Mouse (Mus musculus): Measurements from ENCODE around the gene Reep6. TPM values are rescaled to one million over a fixed set of nuclear protein-coding genes. Genes with fewer than 3 reads are reported as not detected.
A peak's percentile ranks its signal among the peaks of the same experiment; 100 is the strongest.

Gene Reep6
- not detected for polyA plus RNA-seq (2017; shearing (Covaris generic))

DNA sequence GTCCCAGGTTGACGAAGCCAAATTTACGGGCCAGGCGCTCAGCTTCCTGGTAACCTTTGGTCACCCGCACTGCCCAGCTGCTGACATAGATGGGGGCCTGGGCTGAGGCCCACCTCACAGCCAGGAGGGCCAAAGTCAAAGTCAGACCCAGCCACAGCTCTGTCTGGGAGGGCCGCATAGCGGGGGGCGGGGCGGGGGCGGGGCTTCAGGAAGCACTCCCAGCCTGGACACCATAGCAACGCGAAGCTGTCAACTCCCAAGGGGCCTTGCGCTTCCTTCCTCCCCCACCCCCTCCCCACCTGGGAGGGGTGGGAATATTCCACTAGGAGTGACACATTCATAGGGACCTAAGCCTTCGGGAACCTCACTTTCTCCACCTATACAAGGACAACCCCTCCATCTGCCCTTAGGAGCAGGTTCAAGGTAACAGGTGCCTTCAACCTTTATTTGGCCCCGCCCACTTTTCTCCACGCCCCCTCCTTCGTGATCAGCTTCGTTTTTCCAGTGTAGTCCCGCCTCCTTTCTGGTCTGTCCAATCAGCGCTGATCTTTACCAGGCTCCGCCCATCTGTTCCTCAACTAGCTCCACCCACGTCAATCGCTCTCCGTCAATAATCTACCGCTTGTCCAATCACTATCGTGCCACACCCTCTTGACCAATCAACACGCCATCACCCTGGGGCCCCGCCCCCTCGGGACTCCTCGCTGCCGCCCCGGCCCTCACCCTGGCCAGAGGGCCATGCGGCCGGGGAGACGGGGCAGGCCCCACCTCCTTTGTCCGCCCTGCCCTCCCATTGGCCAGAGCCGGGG is at the start of gene Reep6, which contains the start of gene Pcsk4:
TSS of gene Reep6 (plus strand) at position 681 of the 809 bp plus-strand sequence.
TSS of gene Pcsk4 (minus strand) at position 226 of the 809 bp plus-strand sequence.
- ATAC-seq, result peak; percentile 80

DNA sequence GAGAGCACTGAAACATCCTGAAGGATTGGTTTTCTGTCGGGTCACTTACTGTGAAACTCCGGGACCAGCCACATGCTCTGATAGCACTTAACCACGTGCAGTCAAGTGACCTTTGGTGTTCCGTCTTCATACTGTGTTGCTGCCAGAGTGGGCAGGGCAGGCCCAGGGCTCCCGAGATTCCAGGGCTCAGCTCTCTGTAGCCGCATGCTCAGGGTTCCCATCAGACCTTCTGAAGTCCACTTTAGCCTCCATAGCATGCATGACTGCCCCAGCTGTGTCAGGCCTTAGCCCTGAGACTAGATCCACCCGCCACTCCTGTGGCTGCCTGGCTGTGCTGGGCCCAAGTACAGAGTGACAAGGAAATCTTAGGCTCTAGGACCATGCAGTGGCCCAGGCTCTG is 48.4 kb upstream of the Reep6 start:
- no peak for ATAC-seq

DNA sequence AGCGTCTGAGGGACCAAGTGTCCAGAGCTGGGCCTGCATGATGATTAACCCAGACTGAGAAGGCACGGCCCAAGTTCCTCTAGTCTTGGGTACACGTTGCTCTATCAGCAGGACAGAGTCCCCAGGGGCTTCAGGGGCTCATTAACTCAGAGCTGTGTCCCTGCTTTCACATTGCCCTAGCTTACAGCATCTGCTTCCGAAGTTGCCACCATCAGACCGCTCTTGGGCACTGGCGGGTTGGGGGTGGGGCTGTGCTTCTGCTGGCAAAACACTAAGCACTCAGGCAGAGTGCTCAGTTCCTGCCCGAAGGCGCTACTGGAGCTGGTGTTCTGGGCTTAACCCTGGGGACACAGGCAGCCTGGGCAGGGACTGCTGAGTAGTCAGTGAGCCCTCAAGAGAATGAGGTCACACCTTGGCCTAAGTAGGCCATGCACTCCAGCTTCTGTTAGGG is 47.8 kb upstream of the Reep6 start:
- ATAC-seq, result no peak

- no peak for ATAC-seq
Observed at GRCm38 (mm10) chr10:80282481-80283441, 47.0 kb upstream of the Reep6 start.

- no peak for ATAC-seq
Observed at GRCm38 (mm10) chr10:80285222-80286070, 44.3 kb upstream of the Reep6 start.

GRCm38 (mm10) chr10:80288097-80288496 is 41.7 kb upstream of the Reep6 start:
- no peak for ATAC-seq

- no peak for ATAC-seq
Observed at GRCm38 (mm10) chr10:80288657-80289056, 41.1 kb upstream of the Reep6 start.

- peak; percentile 85 for ATAC-seq
Observed at GRCm38 (mm10) chr10:80292251-80293146, 37.3 kb upstream of the Reep6 start, which contains the start of gene Rps15. Gene Rps15 (plus strand): TSS chr10:80292453.

DNA sequence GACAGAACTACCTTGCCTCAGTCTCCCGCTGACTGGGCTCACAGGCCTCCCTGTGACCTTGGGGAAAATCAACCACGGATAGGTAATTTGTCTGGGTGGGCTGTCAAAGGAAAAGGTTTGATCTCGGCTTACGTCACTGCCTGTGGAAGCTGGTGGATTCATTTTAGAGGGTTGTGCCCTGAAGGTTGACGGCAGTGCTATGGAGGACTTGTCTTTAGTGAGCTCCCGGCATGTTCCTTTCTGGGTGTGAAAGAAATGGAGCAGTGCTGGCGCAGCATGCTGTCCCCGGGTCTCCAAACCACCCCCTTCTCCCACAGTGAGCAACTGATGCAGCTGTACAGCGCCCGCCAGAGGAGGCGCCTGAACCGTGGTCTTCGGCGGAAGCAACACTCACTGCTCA is 36.4 kb upstream of the Reep6 start:
- ATAC-seq, result no peak

GRCm38 (mm10) chr10:80294311-80294710 is 35.4 kb upstream of the Reep6 start:
- ATAC-seq, result no peak

- no peak for ATAC-seq
Observed at GRCm38 (mm10) chr10:80294788-80295303, 34.9 kb upstream of the Reep6 start.

- ATAC-seq, result peak; percentile 40
Observed at GRCm38 (mm10) chr10:80295618-80296425, 33.9 kb upstream of the Reep6 start, which contains the start of gene Apc2. Gene Apc2 (plus strand): TSS chr10:80295977.

DNA sequence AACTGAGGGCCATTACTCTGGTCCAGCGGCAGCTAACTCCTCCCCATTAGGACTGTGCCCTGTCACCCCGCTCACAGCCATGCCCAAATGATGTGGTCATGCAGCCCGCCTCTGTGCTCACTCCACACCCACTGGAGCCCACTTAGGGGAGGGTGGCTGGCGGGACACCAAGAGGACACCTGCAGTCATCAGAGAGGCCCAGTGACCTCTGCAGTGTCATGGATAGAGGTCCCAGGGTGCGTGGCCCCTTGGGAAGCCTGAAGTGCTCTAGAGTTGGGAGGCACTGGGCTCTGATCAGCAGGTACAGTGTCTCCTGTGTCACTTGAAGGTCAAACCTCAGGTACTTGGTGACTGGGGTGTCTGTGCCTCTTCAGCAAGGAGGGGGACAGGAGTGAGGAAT is 32.9 kb upstream of the Reep6 start:
- no peak for ATAC-seq

DNA sequence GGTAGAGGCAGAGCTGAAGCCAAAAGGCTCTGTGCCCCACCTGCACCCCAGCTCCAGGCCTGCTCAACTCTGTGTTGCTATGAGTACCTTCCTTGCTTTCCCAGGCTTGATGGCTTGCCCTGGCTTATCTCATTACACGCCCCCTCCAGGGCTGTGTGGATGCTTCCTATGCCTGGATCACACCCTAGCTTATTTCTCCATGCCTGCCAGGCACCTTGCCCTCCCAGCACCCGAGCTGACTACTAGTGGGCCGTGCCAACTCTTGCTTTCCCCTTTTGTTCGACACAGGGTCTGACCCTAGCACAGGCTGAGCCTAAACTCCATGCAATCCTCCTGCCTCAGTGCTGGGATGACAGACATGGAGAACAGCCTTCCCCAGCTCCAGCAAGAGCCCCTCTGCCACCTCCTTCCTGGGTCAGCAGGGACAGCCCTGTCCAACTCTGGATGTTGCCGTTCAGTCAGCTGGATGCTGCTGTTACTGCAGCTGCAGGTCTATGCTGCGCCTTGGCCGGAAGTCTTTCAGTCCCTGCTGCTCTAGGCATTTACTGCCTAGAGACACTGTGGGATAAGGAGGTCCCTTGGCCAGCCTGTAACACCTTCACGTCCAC is 32.1 kb upstream of the Reep6 start:
- ATAC-seq, result no peak

DNA sequence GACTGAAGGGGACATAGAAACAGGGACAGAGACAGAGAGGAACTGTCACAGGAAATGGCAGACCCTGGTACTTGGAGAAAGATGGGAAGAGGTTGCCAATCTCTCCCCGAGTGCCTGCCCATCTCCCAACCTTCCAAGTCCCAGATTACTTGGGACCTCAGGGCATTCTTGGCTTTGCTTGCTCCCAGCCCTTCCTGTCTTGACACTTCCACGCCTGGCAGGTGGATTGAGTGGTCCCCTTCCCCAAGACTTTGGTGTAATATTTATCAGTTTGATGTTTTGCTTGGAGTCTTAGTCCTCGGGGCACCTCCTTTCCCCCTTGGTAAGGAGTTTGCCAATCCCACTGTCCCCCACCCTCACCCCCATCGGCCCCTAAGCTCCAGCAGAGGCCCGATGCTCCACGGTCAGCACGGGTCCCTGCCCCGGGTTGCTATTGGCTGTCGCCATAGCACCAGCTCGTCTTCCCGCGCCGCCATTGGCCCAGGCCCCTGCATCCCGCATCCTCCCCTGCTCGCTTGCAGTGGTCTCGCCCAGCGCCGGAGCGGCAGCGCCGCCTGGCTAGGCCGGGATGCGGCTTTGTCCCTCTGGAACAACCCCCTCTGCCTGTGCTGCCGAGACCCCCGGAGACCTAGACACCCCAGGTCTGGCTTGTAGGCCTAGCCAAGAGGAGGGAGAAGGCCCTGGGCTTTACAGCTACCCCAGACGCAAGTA is 31.0 kb upstream of the Reep6 start:
- no peak for ATAC-seq

GRCm38 (mm10) chr10:80299301-80299700 is 30.5 kb upstream of the Reep6 start:
- no peak for ATAC-seq

GRCm38 (mm10) chr10:80299824-80300223 is 29.9 kb upstream of the Reep6 start:
- ATAC-seq, result no peak

GRCm38 (mm10) chr10:80300672-80301181 is 29.0 kb upstream of the Reep6 start:
- no peak for ATAC-seq

All from activated CD4-positive, CD25-positive, alpha-beta regulatory T cell, adult 4 months (primary cell).